Mouse (Mus musculus) testis, adult 2 months (tissue): ENCODE results near the gene Ydjc.

Experiments used
- CTCF ChIP-seq: fragments of 200-500 bp; IDR thresholded peaks from 2 replicates; pipeline ENCODE4 v1.5.1; 2012; ENCODE audit warnings: low read depth, mild to moderate bottlenecking, inconsistent platforms, low read length, moderate library complexity; ENCODE audit not compliant: control insufficient read depth, insufficient read depth, insufficient replicate concordance
- POLR2A ChIP-seq: fragments of 200-500 bp; IDR thresholded peaks from 2 replicates; pipeline ENCODE4 v1.6.1; 2012; ENCODE audit warnings: low read depth, mild to moderate bottlenecking, inconsistent platforms, low read length, moderate library complexity; ENCODE audit not compliant: control insufficient read depth

DNA sequence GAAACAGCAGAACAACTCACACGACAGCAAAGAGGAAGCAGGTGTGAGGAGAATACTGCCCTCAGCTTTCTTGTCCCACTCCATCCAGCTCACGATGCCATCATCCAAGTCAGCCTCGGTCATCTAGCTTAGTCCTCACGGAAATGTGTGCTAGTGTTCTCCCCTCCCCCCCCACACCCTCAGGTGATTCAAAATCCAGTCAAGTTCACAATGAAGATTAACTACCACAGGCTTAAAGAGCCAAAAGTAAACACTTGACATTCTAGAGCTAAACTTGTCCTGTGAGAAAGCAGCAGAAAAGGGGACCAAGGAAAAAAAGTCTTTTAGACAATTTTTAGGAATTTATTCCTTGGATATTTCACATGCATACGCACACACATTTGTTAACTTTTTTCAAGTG, 23.6 kb downstream of the Ydjc start:
- TF ChIP-seq CTCF (no peak), POLR2A (no peak)
